Mouse (Mus musculus): ENCODE results near the gene Tex2.
"Not testable (repeated sequence)": the region's sequence is repeated elsewhere in the genome, so short reads cannot be mapped to it uniquely, and the experiment has no call there.

- not testable (repeated sequence) for TF ChIP-seq CTCF, POLR2A (IDR thresholded peaks at IDR 0.05; ENCODE audit: insufficient read depth, low read depth, low read length)
Observed at GRCm38 (mm10) chr11:106577624-106578355, 35.4 kb downstream of the Tex2 start.

Data from olfactory bulb, adult 2 months (tissue).